Mouse (Mus musculus): ENCODE measurements around the gene Angptl7.

GRCm38 (mm10) chr4:148511334-148511733, 11.1 kb upstream of the Angptl7 start:
- no peak for TF ChIP-seq CTCF (IDR thresholded peaks at IDR 0.05; ENCODE audit: low read depth)
- TF ChIP-seq EP300 (IDR thresholded peaks at IDR 0.05; ENCODE audit: low read depth) = no peak

Measured in heart, postnatal 0 days (tissue).